Comparison of ENCODE assay signal across 7 mouse cellular contexts in genomic region chr2:180040406-180040805, GRCm38 (mm10). TPM values are rescaled to one million over a fixed set of nuclear protein-coding genes. Genes with fewer than 3 reads are reported as not detected.
DNase-seq lines count a peak whose midpoint lies in the region; ATAC-seq and TF ChIP-seq lines count a peak whose summit lies in the region.

No protein-coding gene starts in this region.

- peak; percentile 36 for DNase-seq in 416B (ENCODE audit: low read depth)
- DNase-seq in right cerebral cortex, adult 18-20 months, result no peak
- no peak for DNase-seq in ovary, adult 18-20 months (ENCODE audit: low spot score)
- DNase-seq in layer of hippocampus, adult 11-12 months (ENCODE audit: low spot score), result no peak

- peaks cover 71% of the 10 kb centered on the region for H3K4me1 ChIP-seq in E14TG2a.4 (replicated peaks; ENCODE audit: low read depth, low read length)

- peaks cover 17% of the 10 kb centered on the region for H3K27me3 ChIP-seq in E14TG2a.4 (ENCODE audit: insufficient read depth, low read length)

- H3K36me3 ChIP-seq in E14TG2a.4 (ENCODE audit: insufficient read depth, low read length), result peaks cover 55% of the 10 kb centered on the region

- no peak for TF ChIP-seq CTCF in E14TG2a.4 (conservative IDR thresholded peaks at IDR 0.05; ENCODE audit: low read length)

- no peaks in the 10 kb centered on the region for H3K9me3 ChIP-seq in E14TG2a.4 (ENCODE audit: low read length)

- H3K4me3 ChIP-seq in E14TG2a.4 (replicated peaks; ENCODE audit: low read length), result peak overlapping the region; percentile 99

- peak; percentile 62 for ATAC-seq in granulocyte monocyte progenitor cell, adult 5-6 weeks (replicated peaks; ENCODE audit: poor library complexity, severe bottlenecking)
- ATAC-seq in megakaryocyte, adult 5-6 weeks (ENCODE audit: poor library complexity, severe bottlenecking), result peak; percentile 52

RNA-seq across cellular contexts. Expression of gene Psma7, which starts 1.8 kb away (rescaled TPM):
- total RNA-seq in granulocyte monocyte progenitor cell, adult 5-6 weeks (2014; fragmentation: Nextera tagmentation), result 385 and 398 TPM in 2 replicates
- 503 and 523 TPM in 2 replicates for total RNA-seq in granulocyte monocyte progenitor cell, adult 5-6 weeks (2017)
- 439 and 533 TPM in 2 replicates for total RNA-seq in megakaryocyte, adult 5-6 weeks (2015)
- total RNA-seq in megakaryocyte, adult 5-6 weeks (2017), result 536 and 608 TPM in 2 replicates

RNA-seq across cellular contexts. Expression of gene Ss18l1, which starts 1.9 kb away (rescaled TPM):
- total RNA-seq in granulocyte monocyte progenitor cell, adult 5-6 weeks (2014; fragmentation: Nextera tagmentation), result 3.2 and 7.7 TPM in 2 replicates
- total RNA-seq in granulocyte monocyte progenitor cell, adult 5-6 weeks (2017), result 2.4 and 3.6 TPM in 2 replicates
- 3.2 and 5.5 TPM in 2 replicates for total RNA-seq in megakaryocyte, adult 5-6 weeks (2015)
- 4.2 and 4.6 TPM in 2 replicates for total RNA-seq in megakaryocyte, adult 5-6 weeks (2017)

RNA-seq across cellular contexts. Expression of gene Lsm14b, which starts 15.6 kb away (rescaled TPM):
- total RNA-seq in granulocyte monocyte progenitor cell, adult 5-6 weeks (2014; fragmentation: Nextera tagmentation), result 11.6 and 17.2 TPM in 2 replicates
- total RNA-seq in granulocyte monocyte progenitor cell, adult 5-6 weeks (2017), result 20.2 and 22.3 TPM in 2 replicates
- total RNA-seq in megakaryocyte, adult 5-6 weeks (2015), result 10.6 and 10.9 TPM in 2 replicates
- total RNA-seq in megakaryocyte, adult 5-6 weeks (2017), result 28.8 and 31.0 TPM in 2 replicates

RNA-seq across cellular contexts. Expression of gene Mtg2, which starts 30.0 kb away (rescaled TPM):
- total RNA-seq in granulocyte monocyte progenitor cell, adult 5-6 weeks (2014; fragmentation: Nextera tagmentation), result 15.8 and 17.7 TPM in 2 replicates
- 13.1 and 19.1 TPM in 2 replicates for total RNA-seq in granulocyte monocyte progenitor cell, adult 5-6 weeks (2017)
- 3.3 and 4.9 TPM in 2 replicates for total RNA-seq in megakaryocyte, adult 5-6 weeks (2015)
- total RNA-seq in megakaryocyte, adult 5-6 weeks (2017), result 4.5 and 6.6 TPM in 2 replicates
